Mouse (Mus musculus) cerebellum, postnatal 25 days (tissue): ENCODE measurements around the gene Tll1.
"Not testable (repeated sequence)": the region's sequence is repeated elsewhere in the genome, so short reads cannot be mapped to it uniquely, and the experiment has no call there.

ENCODE experiments used
- DNase-seq, 2 experiments: peaks; one replicate each; pipeline ENCODE4 v3.0.0; 2021; ENCODE audit warnings: mixed read lengths in 2 of 2

Gene Tll1

DNA sequence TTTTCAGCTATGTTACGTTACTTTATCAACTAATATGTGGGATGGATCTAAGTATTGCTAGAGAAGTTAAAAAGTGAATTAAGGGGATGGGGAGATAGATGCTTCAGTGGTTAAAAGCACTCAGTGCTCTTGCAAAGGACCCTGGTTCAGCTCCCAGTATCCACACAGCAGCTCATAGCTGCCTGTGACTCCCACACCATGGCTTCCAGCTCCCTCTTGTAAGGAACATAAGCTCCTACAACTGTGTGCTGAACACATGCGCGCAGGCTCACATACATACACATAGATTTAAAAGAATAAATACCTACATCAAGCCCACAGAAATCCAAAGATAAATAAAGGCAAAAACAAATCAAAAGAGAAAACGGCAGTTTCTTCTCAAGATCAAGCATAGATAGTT is 148.5 kb downstream of the Tll1 start:
- no peak for DNase-seq

DNA sequence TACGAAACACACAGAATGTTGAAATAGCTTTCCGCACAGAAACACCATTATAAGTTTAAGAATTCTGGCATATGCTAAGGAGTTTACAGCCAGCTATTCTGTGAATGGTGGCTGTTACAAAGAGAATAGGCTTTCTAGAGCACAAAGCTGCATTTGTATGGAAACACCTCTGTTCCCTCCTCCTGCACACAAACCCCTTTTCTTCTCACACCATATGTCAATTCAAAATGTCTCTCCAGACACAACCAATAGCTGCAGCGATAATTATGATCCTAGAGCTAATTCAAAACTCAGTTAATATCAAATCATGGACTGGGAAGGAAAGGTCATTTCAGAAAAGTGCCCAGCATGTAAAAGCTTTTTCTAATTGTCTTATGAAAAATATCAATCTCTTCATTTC is 157.5 kb downstream of the Tll1 start:
- DNase-seq = no peak

DNA sequence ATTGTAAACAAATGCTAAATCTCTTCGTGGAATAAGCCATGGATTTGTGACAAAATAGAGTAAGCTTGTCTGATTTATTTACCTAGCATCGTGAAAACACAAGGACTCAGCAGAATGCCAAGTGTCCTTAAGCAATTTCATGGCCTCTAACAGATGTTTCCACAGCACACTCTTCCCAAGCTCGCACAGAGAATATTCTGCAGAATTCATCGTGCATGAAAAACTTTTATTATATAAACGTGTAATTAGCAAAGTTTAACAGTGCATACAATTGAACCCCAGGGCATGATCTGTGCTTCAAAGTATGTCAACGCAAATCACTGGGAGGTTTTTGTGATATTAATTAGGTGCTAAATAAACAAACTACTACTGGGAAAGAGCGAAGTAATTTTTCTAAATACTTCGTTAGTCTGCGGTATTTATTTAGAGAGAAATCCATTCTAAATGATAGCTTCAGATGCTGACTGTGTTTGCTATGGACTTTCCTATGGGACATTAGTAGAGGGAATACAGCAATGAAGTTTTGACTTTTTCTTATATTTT is 158.0 kb downstream of the Tll1 start:
- DNase-seq = no peak

GRCm38 (mm10) chr8:64041303-64041884 is 164.7 kb downstream of the Tll1 start:
- no peak for DNase-seq

GRCm38 (mm10) chr8:64030672-64031385 is 175.2 kb downstream of the Tll1 start:
- peak in 1 of 2 experiments; percentile 29 for DNase-seq

- no peak for DNase-seq
Observed at GRCm38 (mm10) chr8:64030081-64030480, 176.0 kb downstream of the Tll1 start.

- peak in 1 of 2 experiments; percentile 15 for DNase-seq
Observed at GRCm38 (mm10) chr8:64029525-64029924, 176.5 kb downstream of the Tll1 start.

DNA sequence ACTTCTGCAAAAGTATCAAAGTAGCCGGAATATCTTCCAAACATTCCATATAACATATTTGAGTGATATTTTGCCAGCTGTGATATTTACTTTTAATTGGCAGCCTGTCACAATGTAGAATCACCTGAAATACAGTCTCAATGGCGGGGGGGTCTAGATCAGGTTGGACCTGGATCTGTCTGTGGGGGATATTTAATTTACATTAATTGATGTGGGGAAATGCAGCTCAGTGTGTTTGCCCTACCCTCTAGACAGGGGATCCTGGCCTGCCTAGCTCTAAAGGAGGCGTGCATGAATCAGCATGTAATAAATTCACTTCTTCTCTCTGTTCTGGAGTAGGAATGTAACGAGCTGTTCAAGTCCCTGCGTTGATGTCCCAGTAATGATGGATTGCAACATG is 181.7 kb downstream of the Tll1 start:
- DNase-seq = no peak

GRCm38 (mm10) chr8:64023579-64023978 is 182.5 kb downstream of the Tll1 start:
- peak in 1 of 2 experiments; percentile 25 for DNase-seq

- DNase-seq = no peak
Observed at GRCm38 (mm10) chr8:64023027-64023426, 183.0 kb downstream of the Tll1 start.

- not testable (repeated sequence) for DNase-seq
Observed at GRCm38 (mm10) chr8:63970612-63971391, 235.3 kb downstream of the Tll1 start.
